Mouse (Mus musculus): Measurements from ENCODE around the gene Ak4. TPM values are rescaled to one million over a fixed set of nuclear protein-coding genes. Genes with fewer than 3 reads are reported as not detected.

Ak4 gene
- total RNA-seq, 2 experiments from 2014 or later: 0.61 to 7.8 TPM

GRCm38 (mm10) chr4:101493611-101494197 lies 74.6 kb downstream of the Ak4 start:
- DNase-seq: no peak
- Histone ChIP-seq H3K4me3 (no peak overlapping the region), H3K27ac (no peak overlapping the region)
- no peak for TF ChIP-seq CTCF (IDR thresholded peaks at IDR 0.05)
- intact Hi-C loops (cut with DNase I): no loop called here

GRCm38 (mm10) chr4:101496188-101496533 lies 77.1 kb downstream of the Ak4 start:
- H3K27ac ChIP-seq: no peak overlapping the region
- TF ChIP-seq CTCF (IDR thresholded peaks at IDR 0.05): no peak
- intact Hi-C loops (cut with DNase I): no loop called here
- DNase-seq: no peak
- H3K4me3 ChIP-seq: peak overlapping the region; percentile 71

- DNase-seq: peak; percentile 30
- Histone ChIP-seq H3K4me3 (peak within 1 kb of the TSS; percentile 71), H3K27ac (no peak within 1 kb of the TSS)
- intact Hi-C loops (cut with DNase I): no loop called here
- no peak for TF ChIP-seq CTCF (IDR thresholded peaks at IDR 0.05)
Observed at GRCm38 (mm10) chr4:101496534-101497237, 77.6 kb downstream of the Ak4 start, which contains the start of gene Dnajc6. Gene Dnajc6, plus strand, starts transcription at chr4:101496648.

- Histone ChIP-seq H3K4me3 (peak overlapping the region; percentile 71), H3K27ac (no peak overlapping the region)
- no peak for TF ChIP-seq CTCF (IDR thresholded peaks at IDR 0.05)
- peak; percentile 35 for DNase-seq
- intact Hi-C loops (cut with DNase I): no loop called here
Observed at GRCm38 (mm10) chr4:101497336-101497735, 78.3 kb downstream of the Ak4 start.

GRCm38 (mm10) chr4:101504470-101505007 lies 85.5 kb downstream of the Ak4 start:
- DNase-seq: no peak
- no peak for TF ChIP-seq CTCF (IDR thresholded peaks at IDR 0.05)
- Histone ChIP-seq H3K27ac (no peak overlapping the region), H3K4me3 (no peak overlapping the region)
- intact Hi-C loops (cut with DNase I): no loop called here

GRCm38 (mm10) chr4:101505966-101506365 lies 86.9 kb downstream of the Ak4 start:
- intact Hi-C loops (cut with DNase I): no loop called here

GRCm38 (mm10) chr4:101506372-101506771 lies 87.3 kb downstream of the Ak4 start:
- intact Hi-C loops (cut with DNase I): no loop called here
- Histone ChIP-seq H3K4me3 (no peak overlapping the region), H3K27ac (no peak overlapping the region)
- DNase-seq: no peak
- no peak for TF ChIP-seq CTCF (IDR thresholded peaks at IDR 0.05)

More at GRCm38 (mm10) chr4:101505966-101506365, 86.9 kb downstream of the Ak4 start:
- Histone ChIP-seq H3K4me3 (no peak overlapping the region), H3K27ac (no peak overlapping the region)
- TF ChIP-seq CTCF (IDR thresholded peaks at IDR 0.05): no peak
- no peak for DNase-seq

DNA sequence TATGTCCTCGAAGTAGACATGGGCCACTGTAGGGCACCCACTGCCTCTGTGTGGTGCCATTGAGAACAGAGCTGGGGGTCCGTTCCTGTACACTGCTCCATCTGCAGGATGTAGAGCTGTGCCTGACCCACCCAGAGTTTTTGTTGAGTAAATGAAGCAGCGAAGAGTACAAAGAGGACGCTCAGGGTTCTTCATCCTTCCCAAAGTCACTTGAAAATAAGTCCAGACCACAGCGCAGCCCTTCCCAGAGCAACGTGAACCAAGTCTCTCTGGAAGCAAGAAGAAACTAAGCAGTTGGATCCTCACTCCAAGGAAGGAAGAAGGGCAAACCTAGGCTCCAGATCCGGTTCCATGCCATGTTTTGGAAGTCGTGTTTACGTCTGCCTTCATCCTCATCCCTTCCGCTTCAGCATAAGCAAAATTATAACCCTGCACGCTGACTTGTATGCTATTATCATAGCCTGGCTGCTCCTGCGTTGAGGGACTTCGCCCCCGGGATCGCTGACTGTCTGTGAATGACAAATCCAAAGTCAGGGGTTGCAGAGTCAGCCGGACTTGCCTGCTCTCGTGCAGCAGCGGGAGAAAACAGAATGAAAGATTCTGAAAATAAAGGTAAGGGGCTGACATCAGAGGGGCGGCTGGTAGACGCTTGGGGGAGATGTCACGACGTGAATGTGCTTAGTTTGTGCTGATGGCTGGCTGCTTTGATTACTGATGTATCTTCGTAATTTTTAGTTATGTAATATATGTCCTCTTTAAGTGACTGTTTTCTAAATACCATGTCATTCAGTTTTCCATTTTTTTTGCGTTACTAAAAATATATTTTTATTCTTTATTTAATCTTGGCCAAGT lies 88.7 kb downstream of the Ak4 start:
- intact Hi-C loops (cut with DNase I): no loop called here
- H3K4me3 ChIP-seq: peak overlapping the region; percentile 68
- peak; percentile 16 for DNase-seq
- H3K27ac ChIP-seq: no peak overlapping the region
- TF ChIP-seq CTCF (IDR thresholded peaks at IDR 0.05): no peak

GRCm38 (mm10) chr4:101508431-101508830 lies 89.4 kb downstream of the Ak4 start:
- intact Hi-C loops (cut with DNase I): no loop called here
- H3K4me3 ChIP-seq: peak overlapping the region; percentile 68

DNA sequence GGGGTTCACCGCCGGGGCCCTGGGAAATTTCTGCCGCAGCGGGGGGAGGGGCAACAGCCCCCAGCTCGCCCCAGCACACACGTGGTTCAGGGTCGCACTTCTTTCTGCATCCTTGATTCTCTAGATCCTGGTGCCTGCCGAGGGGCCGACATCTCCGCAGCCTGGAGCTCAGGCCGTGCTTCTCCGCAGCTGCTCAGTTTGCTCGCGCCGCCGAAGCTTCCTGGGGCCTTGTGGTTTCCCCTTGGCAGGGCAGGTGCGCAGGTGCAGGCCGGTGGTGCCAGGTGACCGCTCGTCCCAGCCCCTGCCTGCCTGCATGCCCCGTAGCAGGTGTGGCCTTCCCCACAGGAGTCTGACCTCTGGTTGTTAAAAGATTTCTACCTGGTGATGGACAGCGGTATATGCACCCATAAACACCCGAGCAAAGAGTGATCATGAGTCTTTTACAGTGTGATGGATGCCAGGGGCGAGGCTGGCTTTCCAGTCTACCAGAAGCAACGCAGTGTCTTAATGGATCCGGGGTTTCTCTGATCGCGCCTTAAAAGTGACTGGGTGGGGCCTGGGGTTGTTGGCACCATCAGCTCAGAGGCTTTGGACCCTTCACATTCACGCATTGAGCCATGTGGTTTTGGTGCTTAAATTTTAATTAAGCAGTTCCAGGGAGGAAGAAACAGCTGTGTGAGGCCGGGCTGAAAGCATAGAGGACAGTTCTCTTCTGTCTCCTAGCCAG lies 89.9 kb downstream of the Ak4 start:
- peak overlapping the region; percentile 68 for H3K4me3 ChIP-seq
- peak; percentile 21 for DNase-seq

More at GRCm38 (mm10) chr4:101508431-101508830, 89.4 kb downstream of the Ak4 start:
- TF ChIP-seq CTCF (IDR thresholded peaks at IDR 0.05): no peak
- no peak overlapping the region for H3K27ac ChIP-seq
- no peak for DNase-seq

DNA sequence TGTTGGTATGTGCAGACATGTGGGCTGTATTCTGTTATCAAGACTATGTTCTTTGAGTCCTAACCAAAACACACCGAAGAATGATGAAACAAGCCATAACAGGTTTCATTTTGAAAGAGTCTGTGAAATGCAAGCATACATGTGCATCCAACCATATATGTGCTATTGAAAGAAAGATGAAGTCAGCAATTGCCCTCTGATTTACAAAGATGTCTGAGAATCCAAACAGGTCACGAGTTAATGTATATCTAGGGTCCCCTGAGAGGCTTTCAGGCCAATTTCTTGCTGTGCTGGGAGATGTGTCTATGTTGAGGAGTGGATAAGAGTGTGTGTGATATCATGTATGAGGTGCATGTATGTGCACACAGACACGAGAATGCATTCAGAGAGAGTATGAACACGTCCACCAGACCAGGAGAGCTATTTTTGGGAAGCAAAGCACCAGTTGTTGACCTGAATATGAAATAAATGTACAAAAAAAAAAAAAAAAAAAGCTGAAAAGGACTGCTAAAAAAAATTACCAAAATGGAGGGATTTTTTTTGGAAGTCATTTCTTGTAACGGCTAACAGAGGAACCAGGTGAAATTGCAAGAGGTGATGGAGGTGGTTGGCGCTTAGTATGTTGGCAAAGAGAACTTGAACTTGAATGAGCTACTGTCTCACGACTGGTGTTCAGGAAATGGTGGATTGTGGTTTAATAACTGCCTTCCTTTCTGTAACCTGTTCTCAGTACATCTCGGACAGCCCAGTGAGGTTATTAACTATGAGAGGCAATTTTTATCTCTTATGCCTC lies 91.2 kb downstream of the Ak4 start:
- DNase-seq: no peak
- no peak overlapping the region for H3K4me3 ChIP-seq
- no peak for TF ChIP-seq CTCF (IDR thresholded peaks at IDR 0.05)
- no peak overlapping the region for H3K27ac ChIP-seq
- intact Hi-C loops (cut with DNase I): no loop called here

More for the DNA sequence above, 89.9 kb downstream of the Ak4 start:
- TF ChIP-seq CTCF (IDR thresholded peaks at IDR 0.05): no peak
- H3K27ac ChIP-seq: no peak overlapping the region
- intact Hi-C loops (cut with DNase I): no loop called here
